Mouse (Mus musculus) heart, adult 9 months (tissue): ENCODE measurements around the gene Nfu1.

ENCODE experiments used
- DNase-seq, 2 experiments: peaks; one replicate each; pipeline ENCODE4 v3.0.0; 2022; ENCODE audit warnings: low spot score in 2 of 2

Gene Nfu1

GRCm38 (mm10) chr6:87072759-87073158 is 63.7 kb downstream of the Nfu1 start:
- no peak for DNase-seq

GRCm38 (mm10) chr6:87075092-87075685 is 66.2 kb downstream of the Nfu1 start:
- no peak for DNase-seq
